Mouse (Mus musculus): ENCODE measurements around the gene H2-K1. TPM values are rescaled to one million over a fixed set of nuclear protein-coding genes. Genes with fewer than 3 reads are reported as not detected.
A peak's percentile ranks its signal among the peaks of the same experiment; 100 is the strongest.

H2-K1 gene
- polyA plus RNA-seq (2016; fragmentation: Nextera tagmentation; extraction: Ambion mirVana): 8.4 and 13.4 TPM in 2 replicates

- Histone ChIP-seq H3K9me3 (no peaks in the 10 kb centered on the region), H3K4me3 (peak within 1 kb of the TSS; percentile 68), H3K4me1 (peaks cover 13% of the 10 kb centered on the region), H3K27me3 (replicated peaks; ENCODE audit: low read depth, poor library complexity, severe bottlenecking) (peaks cover 61% of the 10 kb centered on the region), H3K27ac (replicated peaks) (no peak within 1 kb of the TSS; the same call in 1 of the 2 replicates), H3K36me3 (replicated peaks) (no peaks in the 10 kb centered on the region)
- peak; percentile 75 for DNase-seq (ENCODE audit: low spot score)
- WGBS: 1% methylated on average over 30 of the region's 30 CpGs
These were observed at the start of gene H2-K1 for GRCm38 (mm10) chr17:34000150-34000537. Gene H2-K1, minus strand, starts transcription at chr17:34000347.

GRCm38 (mm10) chr17:34047404-34048050 lies 47.4 kb upstream of the H2-K1 start:
- Histone ChIP-seq H3K9me3 (peaks cover 11% of the 10 kb centered on the region), H3K4me3 (no peak overlapping the region), H3K36me3 (replicated peaks) (peaks cover 4% of the 10 kb centered on the region; the same call in 1 of the 2 replicates), H3K27me3 (replicated peaks; ENCODE audit: low read depth, poor library complexity, severe bottlenecking) (peaks cover 3% of the 10 kb centered on the region; the same call in 1 of the 2 replicates), H3K27ac (replicated peaks) (no peak overlapping the region), H3K4me1 (peaks cover 2% of the 10 kb centered on the region; the same call in 1 of the 2 replicates)
- WGBS: 94% methylated on average over 5 of the region's 5 CpGs
- DNase-seq (ENCODE audit: low spot score): no peak

- WGBS: 82% methylated on average over 14 of the region's 14 CpGs
- Histone ChIP-seq H3K9me3 (peaks cover 11% of the 10 kb centered on the region), H3K27me3 (replicated peaks; ENCODE audit: low read depth, poor library complexity, severe bottlenecking) (peaks cover 18% of the 10 kb centered on the region), H3K4me3 (no peak overlapping the region), H3K36me3 (replicated peaks) (peaks cover 4% of the 10 kb centered on the region; the same call in 1 of the 2 replicates), H3K4me1 (peaks cover 10% of the 10 kb centered on the region), H3K27ac (replicated peaks) (no peak overlapping the region)
- DNase-seq (ENCODE audit: low spot score): no peak
These were observed 45.8 kb upstream of the H2-K1 start for GRCm38 (mm10) chr17:34045941-34046340.

DNA sequence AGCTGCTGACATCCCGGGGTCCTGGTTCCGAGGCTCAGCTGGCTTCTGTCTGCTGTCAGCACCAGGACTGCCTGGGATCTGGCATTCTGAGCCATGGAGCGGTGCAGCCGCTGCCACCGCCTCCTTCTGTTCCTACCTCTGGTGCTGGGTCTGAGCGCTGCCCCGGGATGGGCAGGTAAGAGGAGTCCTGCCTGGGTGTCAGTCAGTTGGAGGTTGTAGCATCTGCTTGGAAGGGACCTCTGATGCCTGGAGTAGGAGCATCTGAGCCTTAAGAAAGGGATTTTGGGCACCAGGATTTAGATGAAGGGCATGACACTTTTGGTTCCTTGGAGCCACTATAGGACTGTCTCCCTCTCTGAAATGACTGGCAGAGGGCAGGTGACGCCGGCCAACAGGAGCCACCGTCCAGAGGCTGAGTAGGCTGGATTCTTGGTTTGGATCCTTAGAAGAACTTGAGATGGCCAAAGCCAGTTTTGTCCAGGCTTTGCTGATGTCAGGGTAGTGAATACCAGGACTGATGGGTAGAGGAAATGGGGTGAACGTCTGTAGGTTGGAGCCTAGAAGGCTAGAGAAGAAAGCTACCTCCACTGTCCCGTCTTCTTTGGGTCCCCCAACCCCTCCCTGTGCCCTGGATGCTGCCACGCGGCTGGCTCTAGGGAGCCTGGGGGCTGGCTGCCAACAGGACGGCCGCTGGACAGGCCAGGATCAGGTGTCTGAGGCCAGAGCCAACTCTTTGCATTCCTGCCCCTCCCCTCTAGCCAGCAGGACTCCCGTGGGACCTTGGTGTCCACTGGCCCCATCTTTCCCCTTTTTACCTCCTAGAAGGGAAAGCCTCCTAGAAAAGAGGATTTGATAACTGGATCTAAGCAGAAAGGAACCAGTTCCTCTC lies 39.7 kb upstream of the H2-K1 start:
- DNase-seq (ENCODE audit: low spot score): peak; percentile 43
- Histone ChIP-seq H3K27ac (replicated peaks) (peak overlapping the region; percentile 32; the same call in 1 of the 2 replicates), H3K27me3 (replicated peaks; ENCODE audit: low read depth, poor library complexity, severe bottlenecking) (peaks cover 47% of the 10 kb centered on the region), H3K4me3 (peak overlapping the region; percentile 46), H3K9me3 (no peaks in the 10 kb centered on the region), H3K4me1 (peaks cover 44% of the 10 kb centered on the region), H3K36me3 (replicated peaks) (peaks cover 38% of the 10 kb centered on the region)
- WGBS: 29% methylated on average over 17 of the region's 17 CpGs

DNA sequence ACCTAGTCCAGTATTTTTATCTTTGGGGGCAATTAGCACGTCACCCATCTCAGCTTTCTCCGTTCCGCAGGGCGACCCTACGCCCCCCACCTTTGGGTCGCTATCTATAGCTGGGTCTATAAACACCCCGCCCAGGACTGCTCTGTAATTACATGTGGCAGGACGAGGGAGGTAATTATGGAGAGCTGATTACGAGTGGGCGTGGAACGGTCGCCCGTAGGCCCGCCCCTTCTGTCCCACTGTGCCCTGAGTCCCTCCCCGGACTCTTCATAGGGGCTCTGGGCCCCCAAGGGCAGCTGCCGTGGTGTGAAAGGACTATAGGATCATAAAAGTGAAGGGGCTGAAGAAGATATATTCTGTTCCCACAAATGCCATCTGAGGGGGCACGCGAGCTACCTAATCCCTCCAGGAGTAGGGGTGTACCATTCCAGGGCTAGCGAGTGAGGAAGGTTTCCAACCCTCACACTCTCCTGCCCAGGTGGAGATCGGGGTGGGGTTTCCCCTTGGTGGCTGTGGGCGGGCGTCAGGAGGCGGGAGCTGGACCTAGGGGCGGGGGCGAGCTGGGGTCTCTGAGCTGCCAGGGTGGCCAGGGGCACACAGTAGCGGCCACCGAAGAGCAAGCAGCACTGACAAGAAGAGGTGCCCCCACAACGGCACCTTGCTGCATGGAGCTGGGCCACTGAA lies 38.9 kb upstream of the H2-K1 start, which contains the start of gene Col11a2:
Col11a2 (plus strand) TSS at position 560 of the 684 bp plus-strand sequence.
- peak within 1 kb of the TSS; percentile 32; the same call in 1 of the 2 replicates for H3K27ac ChIP-seq (replicated peaks)
- WGBS: 12% methylated on average over 28 of the region's 28 CpGs

GRCm38 (mm10) chr17:34038440-34038839 lies 38.3 kb upstream of the H2-K1 start:
- Histone ChIP-seq H3K27me3 (replicated peaks; ENCODE audit: low read depth, poor library complexity, severe bottlenecking) (peaks cover 47% of the 10 kb centered on the region), H3K9me3 (no peaks in the 10 kb centered on the region), H3K27ac (replicated peaks) (no peak overlapping the region), H3K36me3 (replicated peaks) (peaks cover 52% of the 10 kb centered on the region), H3K4me3 (peak overlapping the region; percentile 46), H3K4me1 (peaks cover 52% of the 10 kb centered on the region)
- WGBS: 15% methylated on average over 21 of the region's 21 CpGs
- no peak for DNase-seq (ENCODE audit: low spot score)

More for the DNA sequence above, 38.9 kb upstream of the H2-K1 start, which contains the start of gene Col11a2:
- no peaks in the 10 kb centered on the region for H3K9me3 ChIP-seq
- H3K36me3 ChIP-seq (replicated peaks): peaks cover 46% of the 10 kb centered on the region
- peaks cover 46% of the 10 kb centered on the region for H3K4me1 ChIP-seq
- H3K27me3 ChIP-seq (replicated peaks; ENCODE audit: low read depth, poor library complexity, severe bottlenecking): peaks cover 47% of the 10 kb centered on the region
- peak within 1 kb of the TSS; percentile 46 for H3K4me3 ChIP-seq
- DNase-seq (ENCODE audit: low spot score): peak; percentile 40

GRCm38 (mm10) chr17:34037241-34037640 lies 37.1 kb upstream of the H2-K1 start:
- 92% methylated on average over 7 of the region's 7 CpGs for WGBS
- peaks cover 64% of the 10 kb centered on the region for H3K4me1 ChIP-seq

DNA sequence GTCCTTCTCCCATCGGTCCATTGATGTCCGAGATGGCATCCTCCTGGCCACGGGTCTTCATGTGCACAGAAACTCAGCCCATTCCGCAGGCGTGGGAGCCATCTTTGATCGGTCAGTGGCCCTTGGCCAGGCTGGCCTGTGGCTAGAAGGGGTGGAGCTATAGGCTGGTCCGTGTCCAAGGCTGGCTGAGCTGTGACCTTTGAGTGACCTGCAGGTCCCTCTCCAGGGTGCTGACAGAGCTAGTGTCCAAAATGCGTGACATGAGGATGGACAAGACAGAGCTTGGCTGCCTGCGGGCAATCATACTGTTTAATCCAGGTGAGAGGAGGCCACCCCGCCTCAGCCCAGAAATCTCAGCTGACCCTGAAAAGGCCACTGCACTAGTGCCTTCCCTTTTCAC lies 36.5 kb upstream of the H2-K1 start:
- no peaks in the 10 kb centered on the region for H3K9me3 ChIP-seq
- peaks cover 63% of the 10 kb centered on the region for H3K4me1 ChIP-seq
- H3K27ac ChIP-seq (replicated peaks): no peak overlapping the region
- peaks cover 39% of the 10 kb centered on the region for H3K27me3 ChIP-seq (replicated peaks; ENCODE audit: low read depth, poor library complexity, severe bottlenecking)
- H3K36me3 ChIP-seq (replicated peaks): peaks cover 55% of the 10 kb centered on the region
- DNase-seq (ENCODE audit: low spot score): no peak
- 75% methylated on average over 10 of the region's 10 CpGs for WGBS
- 0 out of 2 replicates have a peak overlapping the region, but pooled peaks have one; percentile 4 for H3K4me3 ChIP-seq

More at GRCm38 (mm10) chr17:34037241-34037640, 37.1 kb upstream of the H2-K1 start:
- peak overlapping the region; percentile 4; the same call in 1 of the 2 replicates for H3K4me3 ChIP-seq
- peaks cover 45% of the 10 kb centered on the region for H3K27me3 ChIP-seq (replicated peaks; ENCODE audit: low read depth, poor library complexity, severe bottlenecking)
- no peak for DNase-seq (ENCODE audit: low spot score)
- no peaks in the 10 kb centered on the region for H3K9me3 ChIP-seq
- H3K27ac ChIP-seq (replicated peaks): no peak overlapping the region
- H3K36me3 ChIP-seq (replicated peaks): peaks cover 55% of the 10 kb centered on the region

DNA sequence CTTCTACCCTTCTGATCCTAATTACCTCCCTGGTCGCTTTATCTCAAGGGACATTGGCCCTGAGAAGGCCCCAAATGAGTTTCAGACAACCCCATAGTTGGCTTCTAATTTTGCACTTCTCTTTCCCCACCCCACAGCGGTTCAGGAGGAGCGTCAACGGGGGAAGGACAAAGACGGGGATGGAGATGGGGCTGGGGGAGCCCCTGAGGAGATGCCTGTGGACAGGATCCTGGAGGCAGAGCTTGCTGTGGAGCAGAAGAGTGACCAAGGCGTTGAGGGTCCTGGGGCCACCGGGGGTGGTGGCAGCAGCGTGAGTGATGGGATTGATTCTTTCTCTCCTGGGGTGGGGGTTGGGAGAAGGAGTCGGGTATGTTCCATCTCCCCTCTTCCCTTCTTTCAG lies 35.4 kb upstream of the H2-K1 start:
- Histone ChIP-seq H3K9me3 (no peaks in the 10 kb centered on the region), H3K36me3 (replicated peaks) (peaks cover 57% of the 10 kb centered on the region), H3K4me3 (no peak overlapping the region), H3K27me3 (replicated peaks; ENCODE audit: low read depth, poor library complexity, severe bottlenecking) (peaks cover 27% of the 10 kb centered on the region), H3K4me1 (peaks cover 56% of the 10 kb centered on the region), H3K27ac (replicated peaks) (no peak overlapping the region)
- WGBS: 93% methylated on average over 9 of the region's 9 CpGs
- no peak for DNase-seq (ENCODE audit: low spot score)

- Histone ChIP-seq H3K27me3 (replicated peaks; ENCODE audit: low read depth, poor library complexity, severe bottlenecking) (peaks cover 15% of the 10 kb centered on the region; the same call in 1 of the 2 replicates), H3K4me3 (peak overlapping the region; percentile 96; the same call in 1 of the 2 replicates), H3K9me3 (no peaks in the 10 kb centered on the region), H3K27ac (replicated peaks) (no peak overlapping the region), H3K36me3 (replicated peaks) (peaks cover 71% of the 10 kb centered on the region), H3K4me1 (peaks cover 56% of the 10 kb centered on the region)
- WGBS: 76% methylated on average over 10 of the region's 10 CpGs
- DNase-seq (ENCODE audit: low spot score): peak; percentile 72
These were observed 33.9 kb upstream of the H2-K1 start for GRCm38 (mm10) chr17:34034064-34034463.

GRCm38 (mm10) chr17:34033441-34033840 lies 33.3 kb upstream of the H2-K1 start:
- Histone ChIP-seq H3K36me3 (replicated peaks) (peaks cover 76% of the 10 kb centered on the region), H3K4me1 (peaks cover 56% of the 10 kb centered on the region), H3K27me3 (replicated peaks; ENCODE audit: low read depth, poor library complexity, severe bottlenecking) (peaks cover 15% of the 10 kb centered on the region; the same call in 1 of the 2 replicates), H3K9me3 (no peaks in the 10 kb centered on the region), H3K4me3 (peak overlapping the region; percentile 96), H3K27ac (replicated peaks) (no peak overlapping the region)
- no peak for DNase-seq (ENCODE audit: low spot score)
- WGBS: 91% methylated on average over 9 of the region's 9 CpGs

GRCm38 (mm10) chr17:34032806-34033205 lies 32.7 kb upstream of the H2-K1 start:
- WGBS: 60% methylated on average over 9 of the region's 9 CpGs

More at GRCm38 (mm10) chr17:34032806-34033205, 32.7 kb upstream of the H2-K1 start:
- Histone ChIP-seq H3K36me3 (replicated peaks) (peaks cover 75% of the 10 kb centered on the region), H3K4me3 (peak overlapping the region; percentile 96), H3K4me1 (peaks cover 56% of the 10 kb centered on the region), H3K9me3 (no peaks in the 10 kb centered on the region), H3K27ac (replicated peaks) (peak overlapping the region; percentile 98), H3K27me3 (replicated peaks; ENCODE audit: low read depth, poor library complexity, severe bottlenecking) (peaks cover 9% of the 10 kb centered on the region; the same call in 1 of the 2 replicates)
- DNase-seq (ENCODE audit: low spot score): no peak

Data from embryonic facial prominence, embryonic 10.5 days (tissue).